Mouse (Mus musculus): ENCODE measurements around the gene Pxdn. TPM values are rescaled to one million over a fixed set of nuclear protein-coding genes. Genes with fewer than 3 reads are reported as not detected.

The Pxdn gene
- total RNA-seq, 2 experiments from 2014 or later: 32.5 to 47.3 TPM

Other genes with a start within 250 kb of the Pxdn start
- gene Tpo, start 195.0 kb downstream of the Pxdn start, total RNA-seq (2021): not detected

Data from adrenal gland, adult 18-20 months (tissue).